Mouse (Mus musculus) spleen, adult 2 months (tissue): ENCODE measurements at regions not wholly inside any gene's neighbourhood (a gene's known extent, or its start where the extent isn't known, plus 50 kb on each side); places are given as distances from the start of the nearest gene placed in this dataset.

Source experiments
- DNase-seq, 2 experiments: peaks; one replicate each; pipeline versions ENCODE4 v3.0.0 to v3.0.0-alpha.2; 2012 to 2021; ENCODE audit warnings: low spot score in 2 of 2, low read depth in 1 of 2
- H3K27ac ChIP-seq: fragments of 200-500 bp; 2 replicates; pipeline ENCODE4 v1.5.1; 2012; ENCODE audit warnings: low read length, inconsistent platforms; ENCODE audit not compliant: insufficient read depth
- H3K27me3 ChIP-seq: fragments of 200-500 bp; 2 replicates; pipeline ENCODE4 v1.6.1; 2012; ENCODE audit warnings: mild to moderate bottlenecking, moderate library complexity, low read length, inconsistent platforms; ENCODE audit not compliant: control insufficient read depth, insufficient read depth
- H3K36me3 ChIP-seq: fragments of 200-500 bp; 2 replicates; pipeline ENCODE4 v1.6.1; 2012; ENCODE audit warnings: mild to moderate bottlenecking, low read length, inconsistent platforms; ENCODE audit not compliant: control insufficient read depth, insufficient read depth
- H3K4me1 ChIP-seq: fragments of 200-500 bp; 2 replicates; pipeline ENCODE4 v1.6.1; 2011; ENCODE audit warnings: inconsistent platforms; ENCODE audit not compliant: control insufficient read depth, insufficient read depth, insufficient read length
- H3K4me3 ChIP-seq: fragments of 200-500 bp; 2 replicates; pipeline ENCODE4 v1.5.1; 2011; ENCODE audit warnings: mild to moderate bottlenecking, inconsistent platforms; ENCODE audit not compliant: insufficient read depth, insufficient read length; ENCODE audit errors: extremely low read depth
- CTCF ChIP-seq: fragments of 200-500 bp; IDR thresholded peaks from 2 replicates; pipeline ENCODE4 v1.5.1; 2011; ENCODE audit warnings: mild to moderate bottlenecking, inconsistent platforms; ENCODE audit not compliant: insufficient read depth, insufficient read length, insufficient replicate concordance; ENCODE audit errors: extremely low read depth
- POLR2A ChIP-seq: fragments of 200-500 bp; IDR thresholded peaks from 2 replicates; pipeline ENCODE4 v1.6.1; 2011; ENCODE audit warnings: low read depth, low read length, inconsistent platforms
- WGBS: fragments of 180-500 bp; shearing (Covaris S2); methylation state at CpG from one replicate; pipeline ENCODE4 v1.1.7; 2018; 5-methylcytosine and 5-hydroxymethylcytosine counted together

GRCm38 (mm10) chr3:52196047-52196935 is 71.8 kb upstream of the Foxo1 start:
- H3K27me3 ChIP-seq = no peaks in the 10 kb centered on the region
- peaks cover 7% of the 10 kb centered on the region; the same call in 1 of the 2 replicates for H3K4me1 ChIP-seq

GRCm38 (mm10) chr3:52196936-52197246 is 71.2 kb upstream of the Foxo1 start:
- 68% methylated on average over 2 of the region's 2 CpGs for WGBS
- H3K27me3 ChIP-seq = no peaks in the 10 kb centered on the region
- no peak overlapping the region for H3K27ac ChIP-seq
- H3K36me3 ChIP-seq = no peaks in the 10 kb centered on the region
- H3K4me3 ChIP-seq = no peak overlapping the region
- no peak for DNase-seq
- TF ChIP-seq POLR2A = no peak
- no peak for TF ChIP-seq CTCF
- peaks cover 7% of the 10 kb centered on the region; the same call in 1 of the 2 replicates for H3K4me1 ChIP-seq

More at GRCm38 (mm10) chr3:52196047-52196935, 71.8 kb upstream of the Foxo1 start:
- H3K27ac ChIP-seq = no peak overlapping the region
- DNase-seq = peak; percentile 35 to 70
- peak overlapping the region; percentile 47 for H3K4me3 ChIP-seq
- TF ChIP-seq POLR2A (no peak), CTCF (peak; percentile 95)
- H3K36me3 ChIP-seq = no peaks in the 10 kb centered on the region
- WGBS = 8% methylated on average over 35 of the region's 39 CpGs

- H3K27me3 ChIP-seq = no peaks in the 10 kb centered on the region
- peak; percentile 41 to 59 for DNase-seq
- H3K4me3 ChIP-seq = peak overlapping the region; percentile 51
Measured at GRCm38 (mm10) chr3:52197982-52198750, 70.0 kb upstream of the Foxo1 start.

GRCm38 (mm10) chr3:52198751-52199738 is 69.1 kb upstream of the Foxo1 start:
- peak overlapping the region; percentile 51 for H3K4me3 ChIP-seq
- H3K36me3 ChIP-seq = no peaks in the 10 kb centered on the region
- no peak for TF ChIP-seq CTCF
- TF ChIP-seq POLR2A = no peak
- peak; percentile 37 to 49 for DNase-seq
- H3K27ac ChIP-seq = peak overlapping the region; percentile 33
- WGBS = 14% methylated on average over 17 of the region's 17 CpGs
- peaks cover 5% of the 10 kb centered on the region; the same call in 1 of the 2 replicates for H3K4me1 ChIP-seq
- no peaks in the 10 kb centered on the region for H3K27me3 ChIP-seq

More at GRCm38 (mm10) chr3:52197982-52198750, 70.0 kb upstream of the Foxo1 start:
- H3K27ac ChIP-seq = peak overlapping the region; percentile 52; the same call in 1 of the 2 replicates
- H3K36me3 ChIP-seq = no peaks in the 10 kb centered on the region
- WGBS = 27% methylated on average over 23 of the region's 23 CpGs
- H3K4me1 ChIP-seq = peaks cover 5% of the 10 kb centered on the region; the same call in 1 of the 2 replicates
- TF ChIP-seq CTCF (no peak), POLR2A (no peak)

- Histone ChIP-seq H3K4me1 (peaks cover 5% of the 10 kb centered on the region; the same call in 1 of the 2 replicates), H3K27me3 (no peaks in the 10 kb centered on the region)
- WGBS = 73% methylated on average over 4 of the region's 4 CpGs
Measured at GRCm38 (mm10) chr3:52200106-52200505, 68.0 kb upstream of the Foxo1 start.

More at GRCm38 (mm10) chr3:52200106-52200505, 68.0 kb upstream of the Foxo1 start:
- Histone ChIP-seq H3K4me3 (no peak overlapping the region), H3K36me3 (no peaks in the 10 kb centered on the region), H3K27ac (no peak overlapping the region)
- TF ChIP-seq CTCF (no peak), POLR2A (no peak)
- no peak for DNase-seq
